Mouse (Mus musculus): ENCODE data around the gene 4930522H14Rik. TPM values are rescaled to one million over a fixed set of nuclear protein-coding genes. Genes with fewer than 3 reads are reported as not detected.

The 4930522H14Rik gene
- not detected in 2 replicates for polyA plus RNA-seq (2015; fragmentation: Nextera tagmentation; extraction: Ambion mirVana)

GRCm38 (mm10) chr4:109531111-109531510 is at the start of gene 4930522H14Rik:
TSS of gene 4930522H14Rik (minus strand) at chr4:109531297.
- no peak for ATAC-seq (replicated peaks)
- Histone ChIP-seq H3K27ac (no peak within 1 kb of the TSS), H3K27me3 (replicated peaks) (no peaks in the 10 kb centered on the region), H3K36me3 (replicated peaks) (no peaks in the 10 kb centered on the region), H3K4me2 (peak within 1 kb of the TSS; percentile 21), H3K9me3 (no peaks in the 10 kb centered on the region), H3K4me3 (no peak within 1 kb of the TSS), H3K9ac (no peak within 1 kb of the TSS), H3K4me1 (no peaks in the 10 kb centered on the region)
- 95% methylated on average over 2 of the region's 2 CpGs for WGBS

- H3K27ac ChIP-seq: no peak overlapping the region
- WGBS: 89% methylated on average over 3 of the region's 3 CpGs
- no peak overlapping the region for H3K4me2 ChIP-seq
- H3K36me3 ChIP-seq (replicated peaks): no peaks in the 10 kb centered on the region
- ATAC-seq (replicated peaks): no peak
- no peak overlapping the region for H3K9ac ChIP-seq
- H3K9me3 ChIP-seq: no peaks in the 10 kb centered on the region
- no peaks in the 10 kb centered on the region for H3K27me3 ChIP-seq (replicated peaks)
- H3K4me3 ChIP-seq: no peak overlapping the region
- no peaks in the 10 kb centered on the region for H3K4me1 ChIP-seq
These were observed 47.3 kb upstream of the 4930522H14Rik start for GRCm38 (mm10) chr4:109578356-109578755.

GRCm38 (mm10) chr4:109576933-109577332 is 45.8 kb upstream of the 4930522H14Rik start:
- no peaks in the 10 kb centered on the region for H3K4me1 ChIP-seq
- H3K4me3 ChIP-seq: no peak overlapping the region
- no peak overlapping the region for H3K27ac ChIP-seq
- ATAC-seq (replicated peaks): no peak
- no peaks in the 10 kb centered on the region for H3K27me3 ChIP-seq (replicated peaks)
- 79% methylated on average over 5 of the region's 5 CpGs for WGBS
- no peaks in the 10 kb centered on the region for H3K9me3 ChIP-seq
- no peaks in the 10 kb centered on the region for H3K36me3 ChIP-seq (replicated peaks)
- H3K4me2 ChIP-seq: no peak overlapping the region
- H3K9ac ChIP-seq: no peak overlapping the region

GRCm38 (mm10) chr4:109574845-109575244 is 43.7 kb upstream of the 4930522H14Rik start:
- Histone ChIP-seq H3K27me3 (replicated peaks) (no peaks in the 10 kb centered on the region), H3K9ac (no peak overlapping the region), H3K27ac (no peak overlapping the region), H3K9me3 (no peaks in the 10 kb centered on the region), H3K4me1 (no peaks in the 10 kb centered on the region), H3K4me2 (no peak overlapping the region), H3K4me3 (no peak overlapping the region), H3K36me3 (replicated peaks) (no peaks in the 10 kb centered on the region)
- 83% methylated on average over 9 of the region's 9 CpGs for WGBS
- ATAC-seq (replicated peaks): no peak

- H3K4me3 ChIP-seq: no peak overlapping the region
- H3K4me2 ChIP-seq: no peak overlapping the region
- H3K36me3 ChIP-seq (replicated peaks): no peaks in the 10 kb centered on the region
- H3K4me1 ChIP-seq: no peaks in the 10 kb centered on the region
- H3K27me3 ChIP-seq (replicated peaks): no peaks in the 10 kb centered on the region
- ATAC-seq (replicated peaks): no peak
- no peaks in the 10 kb centered on the region for H3K9me3 ChIP-seq
- H3K9ac ChIP-seq: no peak overlapping the region
- WGBS: 51% methylated on average over 8 of the region's 8 CpGs
- H3K27ac ChIP-seq: no peak overlapping the region
These were observed 43.2 kb upstream of the 4930522H14Rik start for GRCm38 (mm10) chr4:109574331-109574730.

GRCm38 (mm10) chr4:109572632-109573031 is 41.5 kb upstream of the 4930522H14Rik start:
- H3K36me3 ChIP-seq (replicated peaks): no peaks in the 10 kb centered on the region
- no peak overlapping the region for H3K4me2 ChIP-seq
- WGBS: 86% methylated on average over 1 of the region's 1 CpGs
- no peak overlapping the region for H3K27ac ChIP-seq
- H3K4me1 ChIP-seq: peaks cover 3% of the 10 kb centered on the region; the same call in 1 of the 2 replicates
- no peak for ATAC-seq (replicated peaks)
- no peaks in the 10 kb centered on the region for H3K9me3 ChIP-seq
- H3K27me3 ChIP-seq (replicated peaks): no peaks in the 10 kb centered on the region
- no peak overlapping the region for H3K4me3 ChIP-seq
- no peak overlapping the region for H3K9ac ChIP-seq

GRCm38 (mm10) chr4:109569421-109569820 is 38.3 kb upstream of the 4930522H14Rik start:
- peak; percentile 37; the same call in 1 of the 2 replicates for ATAC-seq (replicated peaks)
- Histone ChIP-seq H3K9ac (no peak overlapping the region), H3K36me3 (replicated peaks) (no peaks in the 10 kb centered on the region), H3K4me2 (peak overlapping the region; percentile 43), H3K4me3 (peak overlapping the region; percentile 24), H3K27ac (0 out of 2 replicates have a peak overlapping the region, but pooled peaks have one; percentile 34), H3K9me3 (no peaks in the 10 kb centered on the region), H3K4me1 (peaks cover 3% of the 10 kb centered on the region; the same call in 1 of the 2 replicates), H3K27me3 (replicated peaks) (no peaks in the 10 kb centered on the region)
- 69% methylated on average over 9 of the region's 9 CpGs for WGBS

GRCm38 (mm10) chr4:109568959-109569358 is 37.9 kb upstream of the 4930522H14Rik start:
- WGBS: 58% methylated on average over 10 of the region's 10 CpGs
- 0 out of 2 replicates have a peak overlapping the region, but pooled peaks have one; percentile 34 for H3K27ac ChIP-seq
- H3K9me3 ChIP-seq: no peaks in the 10 kb centered on the region
- peak overlapping the region; percentile 43 for H3K4me2 ChIP-seq
- H3K36me3 ChIP-seq (replicated peaks): no peaks in the 10 kb centered on the region
- H3K4me3 ChIP-seq: peak overlapping the region; percentile 24
- peaks cover 3% of the 10 kb centered on the region; the same call in 1 of the 2 replicates for H3K4me1 ChIP-seq
- H3K9ac ChIP-seq: no peak overlapping the region
- ATAC-seq (replicated peaks): peak; percentile 90
- no peaks in the 10 kb centered on the region for H3K27me3 ChIP-seq (replicated peaks)

- Histone ChIP-seq H3K27ac (no peak overlapping the region), H3K27me3 (replicated peaks) (no peaks in the 10 kb centered on the region), H3K4me3 (no peak overlapping the region), H3K4me2 (no peak overlapping the region), H3K9ac (no peak overlapping the region), H3K9me3 (no peaks in the 10 kb centered on the region), H3K36me3 (replicated peaks) (no peaks in the 10 kb centered on the region), H3K4me1 (peaks cover 3% of the 10 kb centered on the region; the same call in 1 of the 2 replicates)
- WGBS: 90% methylated on average over 6 of the region's 6 CpGs
- ATAC-seq (replicated peaks): no peak
These were observed 33.6 kb upstream of the 4930522H14Rik start for GRCm38 (mm10) chr4:109564711-109565110.

- Histone ChIP-seq H3K4me1 (no peaks in the 10 kb centered on the region), H3K36me3 (replicated peaks) (no peaks in the 10 kb centered on the region), H3K4me3 (no peak overlapping the region), H3K9me3 (no peaks in the 10 kb centered on the region), H3K27ac (no peak overlapping the region), H3K27me3 (replicated peaks) (no peaks in the 10 kb centered on the region), H3K4me2 (peak overlapping the region; percentile 2; the same call in 1 of the 2 replicates), H3K9ac (no peak overlapping the region)
- no peak for ATAC-seq (replicated peaks)
- 51% methylated on average over 11 of the region's 11 CpGs for WGBS
These were observed 19.4 kb upstream of the 4930522H14Rik start for GRCm38 (mm10) chr4:109550338-109551150.

GRCm38 (mm10) chr4:109547306-109547705 is 16.2 kb upstream of the 4930522H14Rik start:
- Histone ChIP-seq H3K4me3 (no peak overlapping the region), H3K36me3 (replicated peaks) (no peaks in the 10 kb centered on the region), H3K27ac (no peak overlapping the region), H3K9me3 (no peaks in the 10 kb centered on the region), H3K4me2 (no peak overlapping the region), H3K4me1 (no peaks in the 10 kb centered on the region), H3K9ac (no peak overlapping the region), H3K27me3 (replicated peaks) (no peaks in the 10 kb centered on the region)
- ATAC-seq (replicated peaks): no peak
- WGBS: 21% methylated on average over 2 of the region's 2 CpGs

GRCm38 (mm10) chr4:109546538-109546937 is 15.4 kb upstream of the 4930522H14Rik start:
- no peak overlapping the region for H3K27ac ChIP-seq
- H3K27me3 ChIP-seq (replicated peaks): no peaks in the 10 kb centered on the region
- no peak overlapping the region for H3K9ac ChIP-seq
- no peaks in the 10 kb centered on the region for H3K9me3 ChIP-seq
- WGBS: 72% methylated on average over 2 of the region's 2 CpGs
- H3K4me3 ChIP-seq: no peak overlapping the region
- ATAC-seq (replicated peaks): no peak
- no peaks in the 10 kb centered on the region for H3K36me3 ChIP-seq (replicated peaks)
- no peak overlapping the region for H3K4me2 ChIP-seq
- no peaks in the 10 kb centered on the region for H3K4me1 ChIP-seq

Data from midbrain, embryonic 15.5 days (tissue).